Mouse (Mus musculus) C2C12 (cell line): ENCODE data around the gene Gm28510. TPM values are rescaled to one million over a fixed set of nuclear protein-coding genes. Genes with fewer than 3 reads are reported as not detected.
"Not testable (repeated sequence)": the region's sequence is repeated elsewhere in the genome, so short reads cannot be mapped to it uniquely, and the experiment has no call there.

ENCODE experiments used
- H3K27me3 ChIP-seq: one replicate; pipeline ENCODE4 v1.6.1; 2011; ENCODE audit not compliant: control insufficient read depth, insufficient read depth, insufficient read length
- H3K36me3 ChIP-seq: one replicate; pipeline ENCODE4 v1.6.1; 2011; ENCODE audit not compliant: control insufficient read depth, insufficient read depth
- H3K4me3 ChIP-seq: one replicate; pipeline ENCODE4 v1.5.1; 2011; ENCODE audit warnings: mild to moderate bottlenecking, control low read depth; ENCODE audit not compliant: poor library complexity, insufficient read depth, severe bottlenecking
- H3K79me2 ChIP-seq: one replicate; pipeline ENCODE4 v1.6.1; 2011; ENCODE audit not compliant: control insufficient read depth, insufficient read depth
- H3K79me3 ChIP-seq: one replicate; pipeline ENCODE4 v1.6.1; 2011; ENCODE audit warnings: low read depth, control low read depth
- H3ac ChIP-seq: one replicate; pipeline ENCODE3; 2011; ENCODE audit warnings: low read depth; ENCODE audit not compliant: control insufficient read depth, insufficient read length
- long read RNA-seq, 2 experiments: library from polyadenylated mRNA; unstranded; transcript quantifications; one replicate each; pipeline ENCODE4 v2.0.0; 2019 to 2020
- polyA plus RNA-seq: library from polyadenylated mRNA; unstranded; fragments of >200 nt; fragmentation: generic; extraction: Trizol; gene quantifications from one replicate; pipeline ENCODE4 v1.2.1, GENCODE M21; 2012; ENCODE audit warnings: missing spikeins

Gene Gm28510
- polyA plus RNA-seq: not detected
- long read RNA-seq, experiment 1: 0 reads
- long read RNA-seq, experiment 2: 0 reads

DNA sequence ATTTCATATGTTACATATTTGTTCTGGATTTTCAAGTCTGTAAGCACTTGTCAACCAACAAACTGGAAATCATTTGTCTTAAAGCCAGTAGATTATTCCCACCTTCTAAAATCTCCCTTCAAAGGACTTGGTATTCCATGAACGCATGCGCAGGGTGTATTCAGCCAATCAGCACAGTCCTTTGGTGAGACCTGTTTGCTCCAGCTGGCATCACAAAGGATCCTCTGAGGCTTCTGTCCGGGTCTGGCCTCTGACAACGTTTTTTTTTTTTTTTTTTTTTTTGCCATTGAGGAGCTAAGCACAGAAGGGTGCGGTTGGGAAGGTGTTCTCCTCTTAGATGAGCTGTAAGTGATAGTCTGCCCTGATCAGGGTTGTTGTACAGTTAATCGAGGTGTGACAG is at the start of gene Gm28510:
Gene Gm28510 (plus strand): TSS at position 301 of the 400 bp plus-strand sequence.
- H3K79me3 ChIP-seq, H3K79me2 ChIP-seq, H3ac ChIP-seq, H3K36me3 ChIP-seq, H3K27me3 ChIP-seq, H3K4me3 ChIP-seq: not testable (repeated sequence)

Other genes with a start within 250 kb of the Gm28510 start
- gene Gm20834, start 88.1 kb upstream of the Gm28510 start, polyA plus RNA-seq: not detected
- not detected for gene Gm20737, start 123.3 kb downstream of the Gm28510 start, polyA plus RNA-seq
- gene Gm21775, start 140.7 kb downstream of the Gm28510 start, polyA plus RNA-seq: not detected
- not detected for gene Gm21900, start 203.6 kb downstream of the Gm28510 start, polyA plus RNA-seq